Mouse (Mus musculus) kidney, postnatal 25 days (tissue): ENCODE results near the gene Gpr107.
"Not testable (repeated sequence)": the region's sequence is repeated elsewhere in the genome, so short reads cannot be mapped to it uniquely, and the experiment has no call there.

Experiments
- DNase-seq, 2 experiments: peaks; one replicate each; pipeline ENCODE4 v3.0.0; 2021; ENCODE audit warnings: mixed read lengths in 2 of 2

Gpr107 gene

DNA sequence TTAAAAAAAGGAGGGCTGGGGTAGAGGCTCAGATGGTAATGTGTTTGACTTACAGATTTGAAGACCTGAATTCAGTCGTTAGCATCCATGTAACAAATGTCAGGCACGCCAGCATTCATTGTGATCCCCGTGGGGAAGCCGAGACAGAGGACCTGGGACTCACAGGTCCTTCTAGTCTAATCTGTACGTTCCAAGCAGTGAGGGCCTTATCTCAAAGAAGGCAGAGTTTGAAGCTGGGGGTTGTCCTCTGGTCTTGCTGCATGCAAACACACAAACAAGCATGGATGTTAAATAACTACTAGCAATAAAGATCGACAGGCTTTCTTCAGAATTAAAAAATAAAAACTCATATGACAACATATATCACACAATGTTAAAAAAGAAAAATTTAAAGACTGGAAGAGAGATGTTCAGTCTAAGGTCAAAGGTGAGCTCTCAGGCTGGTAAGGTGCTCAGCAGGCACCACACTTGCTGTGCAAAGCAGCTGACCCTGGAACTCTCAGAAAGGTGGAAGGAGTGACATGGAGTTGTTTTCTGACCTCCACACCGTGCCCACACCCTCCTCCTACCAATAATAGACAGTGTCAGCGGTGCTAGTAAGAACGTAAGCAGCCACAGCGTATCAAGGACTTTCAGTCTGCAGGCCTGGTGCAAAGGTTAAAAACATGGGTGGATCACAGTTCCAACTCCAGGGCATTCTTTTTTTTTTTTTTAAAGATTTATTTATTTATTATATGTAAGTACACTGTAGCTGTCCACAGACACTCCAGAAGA, 8.2 kb downstream of the Gpr107 start:
- DNase-seq = peak; percentile 58 to 80

DNA sequence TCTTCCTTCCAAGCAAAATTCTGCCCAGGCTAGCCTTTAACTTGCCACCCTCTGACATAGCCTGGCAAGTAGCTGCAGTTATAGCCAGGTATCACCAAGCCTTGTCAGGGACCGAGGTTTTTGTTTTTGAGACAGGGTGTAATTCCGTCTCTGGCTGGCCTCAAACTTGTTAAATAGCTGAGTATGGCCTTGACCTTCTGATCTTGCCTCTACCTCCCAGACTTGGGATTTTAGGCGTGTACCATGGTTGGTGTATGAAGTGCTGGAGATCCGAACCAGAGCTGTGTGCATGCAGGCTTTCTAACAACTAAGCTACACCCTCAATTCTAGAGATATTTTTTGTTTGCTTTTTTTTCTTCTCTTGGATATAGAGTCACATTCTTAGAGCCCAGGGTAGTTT, 9.5 kb downstream of the Gpr107 start:
- DNase-seq = no peak

DNA sequence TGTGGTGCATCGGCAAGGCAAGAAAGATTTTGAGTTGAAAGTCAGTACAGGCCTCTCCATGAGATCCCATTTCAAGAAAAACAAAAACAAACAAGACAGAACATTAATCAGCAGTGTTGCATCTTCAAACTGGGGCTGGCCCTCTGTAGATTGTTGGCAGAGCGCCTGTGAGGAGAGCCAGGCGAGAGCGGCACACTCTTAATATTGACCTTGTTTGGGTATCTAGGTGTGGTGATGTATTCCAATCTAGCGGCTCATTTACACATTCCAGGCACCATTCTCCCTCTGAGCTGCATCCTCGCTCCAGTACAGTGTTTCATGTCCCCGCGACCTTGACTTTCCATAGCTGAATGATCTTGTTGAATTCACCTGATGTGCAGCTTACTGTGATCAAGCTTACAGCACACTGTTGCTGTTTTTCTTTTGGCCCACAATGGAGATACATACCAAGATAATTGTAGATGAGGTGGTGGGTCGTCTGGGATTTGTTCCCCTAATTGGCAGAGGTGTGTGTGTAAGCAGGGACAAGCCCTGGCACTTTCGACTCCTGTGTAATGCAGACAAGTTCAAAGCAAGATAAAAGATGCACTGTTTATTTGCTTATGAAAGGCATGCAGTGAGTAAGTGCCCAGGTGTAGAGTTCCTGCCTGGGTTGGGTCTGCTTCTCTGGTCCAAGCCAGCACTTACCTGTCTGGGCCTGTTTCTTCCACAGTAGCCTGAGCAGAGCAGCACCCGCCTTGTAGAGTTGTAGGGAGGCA, 11.4 kb downstream of the Gpr107 start:
- DNase-seq = peak; percentile 57 to 75

DNA sequence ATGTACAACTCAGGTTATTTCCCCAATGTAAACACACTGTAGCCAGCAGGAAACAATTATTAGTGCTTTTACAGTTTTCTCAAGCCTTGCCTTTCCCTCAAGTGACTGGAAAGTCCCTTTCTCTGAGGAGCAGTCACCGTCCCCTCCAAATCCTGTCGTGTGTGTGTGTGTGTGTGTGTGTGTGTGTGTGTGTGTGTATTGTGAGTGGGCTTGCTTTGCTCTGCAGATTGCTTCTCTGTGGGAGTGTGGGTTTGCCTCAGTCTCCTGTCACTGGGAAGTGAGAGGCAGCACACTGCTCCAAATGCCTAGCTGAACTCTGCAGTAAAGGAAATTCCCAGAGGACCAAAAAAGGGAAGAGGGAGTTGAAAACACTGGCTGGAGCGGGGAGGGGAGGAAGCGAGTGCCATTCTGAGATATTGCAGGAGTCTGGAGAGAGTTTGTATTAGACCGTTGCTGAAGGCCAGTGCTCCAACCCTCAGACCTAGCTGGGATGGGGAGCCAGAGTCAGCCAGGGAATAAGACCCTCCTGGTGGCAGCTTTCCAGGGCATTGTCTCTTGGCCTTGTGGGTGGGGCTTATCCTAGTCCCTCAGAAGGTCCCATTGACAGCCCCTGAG, 12.8 kb downstream of the Gpr107 start:
- DNase-seq = peak; percentile 64 to 74

DNA sequence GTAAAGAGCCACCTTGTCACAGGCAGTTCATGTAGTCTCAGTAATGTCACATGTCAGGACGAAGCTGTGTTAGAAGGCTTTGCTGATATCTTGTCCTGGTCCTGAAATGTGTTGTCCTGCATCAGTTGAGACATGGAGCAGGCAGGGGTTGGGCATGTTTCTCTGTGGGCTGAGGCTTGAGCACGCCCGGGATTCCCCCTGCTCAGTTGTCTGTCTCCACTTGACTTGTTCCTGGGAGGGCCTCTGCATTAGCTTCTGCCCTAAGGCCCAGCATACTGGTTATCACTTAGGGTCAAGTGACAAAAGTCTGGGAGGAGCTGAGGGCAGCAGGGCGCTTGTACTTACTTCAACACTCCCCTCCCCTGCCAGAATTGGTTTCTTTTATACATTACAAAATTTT, 13.4 kb downstream of the Gpr107 start:
- DNase-seq = no peak

DNA sequence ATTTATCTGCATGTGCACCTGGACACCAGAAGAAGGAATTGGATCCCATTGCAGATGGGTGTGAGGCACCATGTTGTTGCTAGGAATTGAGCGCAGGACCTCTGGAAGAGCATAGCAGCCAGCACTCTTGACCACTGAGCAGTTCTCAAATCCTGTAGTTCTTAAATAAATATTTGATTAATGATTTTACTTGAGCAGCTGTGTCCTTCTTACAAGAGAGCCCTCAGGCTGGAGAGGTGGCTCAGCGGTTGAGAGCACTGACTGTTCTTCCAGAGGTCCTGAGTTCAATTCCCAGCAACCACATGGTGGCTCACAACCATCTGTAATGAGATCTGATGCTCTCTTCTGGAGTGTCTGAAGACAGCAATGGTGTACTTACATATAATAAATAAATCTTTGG, 15.5 kb downstream of the Gpr107 start:
- DNase-seq = not testable (repeated sequence)

DNA sequence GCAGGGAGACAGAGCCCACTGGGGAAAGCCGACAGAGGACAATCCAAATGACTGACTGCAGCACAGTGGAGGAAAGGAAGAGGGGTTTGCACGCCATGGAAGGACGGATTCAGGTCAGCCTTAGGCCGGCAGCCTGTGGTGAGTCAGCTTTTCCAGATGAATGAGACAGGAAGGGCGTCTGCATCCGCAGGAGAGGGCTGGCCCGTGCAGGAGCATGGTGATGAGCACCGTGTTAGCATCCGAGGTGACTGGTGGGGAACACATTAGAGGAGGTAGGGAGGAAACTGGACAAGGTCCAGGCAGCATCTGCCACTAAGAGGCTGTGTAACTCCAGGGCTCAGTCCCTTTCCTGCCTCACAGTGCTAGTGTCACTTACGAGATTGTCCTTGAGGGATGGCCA, 16.9 kb downstream of the Gpr107 start:
- peak; percentile 46 to 82 for DNase-seq

DNA sequence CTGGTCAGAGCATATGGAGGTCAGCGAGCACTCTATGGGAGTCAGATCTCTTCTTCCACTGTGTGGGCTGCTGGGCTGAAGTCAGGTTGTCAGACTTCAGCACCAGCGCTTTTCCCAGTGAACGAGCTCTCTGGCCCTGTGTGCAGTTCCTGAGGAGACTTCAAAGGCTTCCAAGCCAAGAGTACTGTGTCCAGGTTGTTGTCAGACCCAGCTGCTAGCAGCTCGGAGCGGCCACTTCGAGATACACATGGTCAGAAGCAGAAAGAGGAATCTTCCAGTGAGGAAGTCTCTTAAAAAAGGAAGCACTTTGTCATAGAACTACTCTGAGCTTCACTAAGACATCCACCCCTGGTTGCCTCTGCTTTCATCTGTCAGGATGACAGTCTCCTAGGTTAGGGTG, 18.0 kb downstream of the Gpr107 start:
- peak in 1 of 2 experiments; percentile 15 for DNase-seq

DNA sequence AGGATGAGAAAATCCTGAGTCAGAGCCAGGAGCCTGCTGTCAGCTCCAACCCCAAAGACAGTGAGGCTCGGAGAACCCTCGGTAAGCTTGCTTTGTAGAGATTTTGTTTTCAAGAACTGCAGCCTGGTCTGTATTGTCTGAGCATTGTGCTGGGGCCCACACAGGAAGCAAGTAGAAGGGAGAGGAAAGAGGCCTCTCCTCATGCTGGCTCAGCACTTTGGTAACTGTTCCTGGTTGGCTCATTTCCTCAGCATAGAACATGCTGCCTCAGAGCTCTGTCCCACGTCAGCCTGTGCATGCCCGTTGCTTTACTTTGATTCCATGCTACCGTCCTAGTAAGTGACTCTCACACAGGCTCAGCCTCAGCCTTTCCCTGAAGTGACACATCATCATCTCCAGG, 19.9 kb downstream of the Gpr107 start:
- DNase-seq = peak; percentile 46 to 64

DNA sequence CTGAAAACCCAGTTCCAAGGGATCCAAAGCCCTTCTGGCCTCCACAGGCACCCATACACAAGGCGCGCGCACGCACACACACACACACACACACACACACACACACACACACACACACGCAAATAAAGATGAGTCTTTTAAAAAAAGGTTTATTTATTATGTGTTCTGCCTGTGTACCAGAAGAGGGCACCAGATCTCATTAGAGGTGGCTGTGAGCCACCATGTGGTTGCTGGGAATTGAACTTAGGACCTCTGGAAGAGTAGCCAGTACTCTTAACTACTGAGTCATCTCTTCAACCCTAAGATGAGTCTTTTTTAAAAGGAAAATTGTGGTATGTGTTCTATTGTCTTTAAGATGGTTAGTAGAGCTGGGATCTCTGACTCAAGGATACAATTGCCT, 20.4 kb downstream of the Gpr107 start:
- DNase-seq = no peak

DNA sequence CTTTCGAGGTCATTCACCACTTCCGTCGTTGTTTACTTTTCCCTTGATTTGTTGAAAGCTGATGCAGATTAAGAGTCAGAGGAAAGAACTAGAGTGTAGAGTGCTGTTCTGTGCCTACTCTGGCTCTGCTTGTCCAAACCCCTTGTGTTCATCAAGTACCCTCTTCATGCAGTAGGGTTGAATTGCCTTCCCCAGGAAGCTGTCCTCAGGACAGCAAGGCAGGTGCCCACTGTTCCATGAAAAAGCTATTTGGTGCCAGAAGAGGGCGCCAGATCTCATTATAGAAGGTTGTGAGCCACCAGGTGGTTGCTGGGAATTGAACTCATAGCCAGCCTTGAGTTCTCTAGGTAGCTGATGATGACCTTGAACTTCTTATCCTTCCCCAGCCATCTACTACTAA, 21.2 kb downstream of the Gpr107 start:
- DNase-seq = peak in 1 of 2 experiments; percentile 31

DNA sequence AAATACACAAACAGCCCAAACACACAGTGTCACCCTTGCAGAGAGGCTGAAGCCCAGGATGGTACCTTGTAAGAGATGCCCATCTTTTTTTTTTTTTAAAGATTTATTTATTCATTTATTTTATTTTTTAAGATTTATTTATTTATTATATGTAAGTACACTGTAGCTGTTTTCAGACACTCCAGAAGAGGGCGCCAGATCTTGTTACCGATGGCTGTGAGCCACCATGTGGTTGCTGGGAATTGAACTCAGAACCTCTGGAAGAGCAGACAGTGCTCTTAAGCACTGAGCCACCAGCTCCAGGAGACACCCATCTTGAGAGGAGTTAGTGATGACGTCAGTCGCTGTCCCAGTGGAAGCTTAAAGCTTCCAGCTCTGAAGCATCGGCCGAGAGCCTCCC, 26.5 kb downstream of the Gpr107 start:
- DNase-seq = peak in 1 of 2 experiments; percentile 59

DNA sequence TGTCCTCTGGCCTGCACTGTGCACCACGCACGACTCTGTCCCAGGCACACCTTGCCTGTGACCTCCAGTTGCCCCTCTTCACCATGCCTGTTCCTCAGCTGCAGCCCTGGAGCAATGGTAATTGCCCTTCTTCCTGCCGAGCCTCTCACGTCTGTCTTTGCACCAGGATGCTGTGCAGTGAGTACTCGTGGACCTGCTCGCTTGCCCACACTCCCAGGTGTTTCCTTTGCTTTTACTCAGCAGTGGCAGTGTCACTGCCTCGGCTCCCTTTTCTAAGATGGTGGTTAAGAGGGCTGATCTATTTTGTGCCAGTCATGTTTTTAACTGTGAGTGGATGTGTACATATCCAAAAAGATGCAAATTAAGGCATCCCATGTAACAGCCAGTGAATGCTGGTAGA, 27.4 kb downstream of the Gpr107 start:
- DNase-seq = no peak

DNA sequence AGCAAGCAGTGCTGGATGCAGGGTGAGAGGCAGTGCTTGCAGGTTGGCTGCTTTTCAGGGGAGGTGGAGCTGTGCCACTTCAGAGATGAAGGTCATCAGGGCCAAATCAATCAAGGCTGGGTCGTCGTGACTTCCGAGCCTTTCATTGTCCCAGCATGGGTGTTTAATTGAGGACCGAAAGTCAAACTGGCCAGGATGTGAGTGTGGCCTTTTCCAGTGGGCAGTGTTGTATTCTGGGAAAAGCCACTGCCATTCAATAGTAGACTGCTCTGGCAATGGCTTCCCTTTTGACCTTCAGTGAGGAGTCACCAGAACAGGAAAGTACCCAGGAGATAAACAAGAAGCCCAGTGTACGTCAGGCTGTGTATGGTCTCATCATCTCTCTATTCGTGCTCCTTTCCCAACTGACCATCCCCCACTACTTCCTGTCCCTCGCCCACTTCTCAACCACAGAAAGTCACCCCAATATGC, 28.0 kb downstream of the Gpr107 start:
- DNase-seq = peak in 1 of 2 experiments; percentile 8

DNA sequence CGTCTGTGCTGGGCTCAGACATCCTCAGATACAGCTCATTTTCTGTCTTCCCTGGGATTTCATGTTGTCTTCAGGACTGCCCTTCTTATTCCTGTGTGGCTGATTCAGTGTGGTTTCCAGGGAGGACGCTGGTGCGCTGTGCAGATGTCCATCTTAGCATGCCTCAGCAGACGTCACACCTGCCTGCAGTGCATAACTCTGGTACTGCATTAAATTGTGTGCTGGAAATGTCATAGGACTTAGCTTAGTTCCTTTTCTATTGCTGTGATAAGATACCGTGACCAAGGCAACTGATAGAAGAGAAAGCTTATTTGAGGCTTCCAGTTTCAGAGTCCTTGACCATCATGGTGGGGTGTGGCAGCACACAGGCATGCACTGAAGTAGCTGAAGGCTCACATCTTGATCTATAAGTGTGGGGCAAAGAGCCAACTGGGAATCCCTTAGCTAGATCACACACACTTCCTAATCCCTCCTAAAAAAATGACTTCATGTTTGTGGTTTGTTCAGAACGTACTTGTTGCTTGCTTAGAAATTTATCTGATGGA, 30.7 kb downstream of the Gpr107 start:
- DNase-seq = no peak

DNA sequence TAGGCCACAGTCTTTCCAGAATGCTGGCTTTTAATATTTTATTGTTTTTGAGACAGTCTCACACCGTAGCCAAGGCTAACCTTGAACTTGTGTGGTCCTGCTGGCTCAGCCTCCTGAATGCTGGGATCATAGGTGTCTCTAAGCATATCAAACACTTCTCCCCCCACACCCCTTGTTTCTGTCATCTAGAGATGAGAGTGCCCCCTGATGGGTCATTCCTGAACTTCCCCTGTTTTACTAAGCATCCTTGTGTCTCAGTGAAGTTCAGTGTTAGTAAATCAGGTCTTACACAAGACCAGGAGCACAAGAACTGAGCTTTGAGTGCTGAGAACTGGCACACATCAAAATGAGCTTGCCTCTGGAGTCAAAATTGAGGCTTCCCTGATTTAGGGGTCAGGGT, 31.7 kb downstream of the Gpr107 start:
- peak in 1 of 2 experiments; percentile 38 for DNase-seq

DNA sequence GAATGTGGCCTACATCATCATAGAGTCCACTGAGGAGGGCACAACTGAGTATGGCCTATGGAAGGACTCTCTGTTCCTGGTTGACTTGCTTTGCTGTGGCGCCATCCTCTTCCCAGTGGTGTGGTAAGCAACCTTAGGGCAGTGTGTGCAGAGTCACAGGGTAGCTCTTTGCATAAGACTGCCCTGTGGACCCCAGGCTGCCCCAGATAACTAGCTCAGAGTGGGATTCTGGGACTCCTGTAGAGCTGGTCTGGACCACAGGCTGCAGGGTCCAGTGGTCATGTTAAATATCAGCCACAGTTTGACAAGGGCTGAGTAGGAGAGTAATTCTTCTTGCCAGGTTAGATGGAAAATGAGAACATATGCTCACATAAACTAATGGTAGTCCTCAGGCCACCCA, 36.6 kb downstream of the Gpr107 start:
- peak; percentile 22 to 80 for DNase-seq

DNA sequence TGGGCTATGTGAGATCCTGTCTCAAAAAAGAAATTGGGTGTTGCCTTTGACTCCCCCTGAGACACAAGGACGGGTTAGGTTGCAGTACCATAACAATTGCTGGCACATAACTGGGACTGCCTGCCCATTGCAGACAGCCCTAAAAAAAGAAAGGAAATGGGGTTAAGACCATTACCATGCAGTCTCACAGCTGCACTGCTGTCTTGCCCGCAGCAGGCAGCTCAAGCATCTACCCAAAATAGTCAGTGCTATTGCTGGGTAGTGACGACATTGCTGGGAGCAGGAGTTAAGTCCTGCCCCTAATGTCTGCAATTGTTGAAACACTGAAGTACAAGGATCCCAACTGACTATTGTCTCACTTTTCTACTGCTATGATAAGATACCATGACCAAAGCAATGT, 37.5 kb downstream of the Gpr107 start:
- DNase-seq = no peak

DNA sequence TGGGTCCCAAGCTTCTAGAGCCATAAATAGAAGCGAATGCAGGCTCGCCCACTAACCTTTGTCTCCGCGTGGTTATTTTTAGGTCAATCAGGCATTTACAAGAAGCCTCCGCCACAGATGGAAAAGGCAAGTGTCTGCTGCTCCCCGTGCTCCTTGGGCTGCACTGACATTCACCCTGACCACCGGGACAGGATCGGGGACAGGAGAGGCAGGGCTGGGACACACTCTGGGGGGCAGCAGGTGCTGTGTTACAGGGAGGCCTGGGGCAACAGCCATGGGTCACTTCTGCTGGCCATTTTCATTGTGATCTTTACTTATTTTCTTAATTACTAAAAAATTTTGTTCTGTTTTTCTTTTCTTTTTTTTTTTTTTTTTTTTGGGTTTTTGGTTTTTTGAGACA, 39.6 kb downstream of the Gpr107 start:
- no peak for DNase-seq

DNA sequence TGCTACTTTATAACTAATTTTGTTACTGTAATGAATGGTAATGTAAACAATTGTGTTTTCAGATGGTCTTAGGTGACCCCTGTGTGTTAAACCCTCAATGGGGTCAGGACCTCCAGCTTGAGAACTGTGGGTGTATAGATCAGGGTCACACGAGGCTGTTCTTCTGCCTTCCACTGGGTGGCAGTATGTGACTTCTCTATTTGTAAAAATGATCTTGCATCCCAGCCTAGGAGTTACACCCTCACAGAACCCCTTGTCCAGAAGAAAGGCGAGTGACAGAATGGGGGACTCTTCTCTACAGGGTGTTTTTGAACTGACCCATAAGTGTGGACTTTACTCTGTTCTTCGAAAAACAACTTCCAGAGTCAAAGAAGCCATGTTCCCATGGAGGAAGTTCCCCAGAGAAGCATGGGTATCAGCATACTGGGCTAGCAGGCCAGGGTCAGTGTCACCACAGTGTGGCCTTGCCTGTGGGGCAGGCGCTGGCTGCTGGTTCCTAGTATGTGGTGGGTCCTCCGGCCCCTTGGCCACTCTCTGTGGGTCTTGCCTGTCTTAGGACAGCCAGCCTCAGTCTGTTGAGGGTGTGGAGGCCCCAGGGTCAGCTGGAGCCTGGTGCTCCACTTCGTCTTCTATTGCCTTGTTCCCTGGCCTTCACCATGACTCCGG, 42.4 kb downstream of the Gpr107 start:
- peak in 1 of 2 experiments; percentile 35 for DNase-seq

DNA sequence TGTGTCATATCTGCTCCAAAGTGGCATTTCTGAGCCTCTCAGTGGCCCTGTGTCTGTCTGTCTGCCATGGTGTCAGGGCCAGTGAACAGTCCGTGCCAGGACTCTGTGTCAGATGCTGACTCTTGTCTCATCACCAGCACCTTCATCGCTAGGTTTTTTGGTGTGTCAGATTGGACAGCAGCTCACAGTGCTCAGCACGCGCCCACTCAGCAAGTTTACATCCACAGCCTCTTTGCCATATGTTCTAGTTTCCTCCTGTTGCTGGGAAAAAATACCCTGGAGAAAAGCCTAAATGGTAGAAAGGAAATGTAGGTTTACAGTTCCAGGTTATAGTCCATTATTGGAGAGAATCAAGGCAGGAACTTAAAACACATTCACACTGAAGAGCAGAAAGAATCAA, 46.5 kb downstream of the Gpr107 start:
- DNase-seq = no peak

DNA sequence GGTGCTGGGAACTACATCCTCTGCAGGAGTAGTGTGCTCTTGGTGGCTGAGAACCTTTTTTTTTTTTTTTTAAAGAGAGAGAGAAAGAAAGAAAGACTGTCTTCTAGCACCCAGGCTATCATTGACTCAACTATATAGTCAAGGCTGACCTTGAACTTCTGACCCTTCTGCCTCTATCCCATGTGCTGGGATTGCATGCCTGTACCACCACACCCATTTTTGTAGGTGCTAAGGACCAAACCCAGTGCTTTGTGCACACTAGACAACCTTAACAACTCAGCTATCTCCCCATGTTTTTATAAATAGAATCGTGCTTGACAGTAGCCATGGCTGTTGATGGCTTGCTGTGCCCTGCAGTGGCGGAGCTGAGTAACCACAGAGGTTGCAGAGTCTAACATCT, 47.9 kb downstream of the Gpr107 start:
- DNase-seq = no peak

DNA sequence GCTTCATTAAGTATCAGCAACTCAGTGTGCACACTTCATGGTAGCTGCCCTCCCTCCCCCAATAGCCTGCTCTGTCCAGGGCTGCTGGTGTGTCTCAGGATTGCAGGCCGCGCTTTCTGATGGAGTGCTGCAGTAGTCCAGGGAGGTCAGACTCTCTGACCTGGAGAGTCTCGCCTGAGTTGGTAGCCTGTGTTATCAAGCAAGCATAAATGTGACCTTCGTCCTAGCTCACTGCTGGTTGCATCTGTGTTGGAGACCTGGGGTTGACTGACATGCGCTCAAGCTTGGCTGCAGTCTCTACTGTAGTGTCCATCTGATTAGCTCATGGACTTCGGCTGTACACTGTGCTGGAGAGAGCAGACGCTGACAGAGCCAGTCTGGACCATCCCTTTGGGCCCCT, 49.7 kb downstream of the Gpr107 start:
- DNase-seq = peak in 1 of 2 experiments; percentile 12
